Mouse (Mus musculus) erythroblast, embryonic 14.5 days (primary cell): ENCODE results near the gene Hsd17b13.

ENCODE experiments used
- GATA1 ChIP-seq: IDR thresholded peaks from 2 replicates; pipeline ENCODE4 v1.6.1; 2012; ENCODE audit warnings: low read length, inconsistent platforms, mixed read lengths
- TAL1 ChIP-seq: IDR thresholded peaks from 3 replicates; pipeline ENCODE4 v1.6.1; 2012; ENCODE audit warnings: low read length, inconsistent platforms, mixed read lengths

- no peak for TF ChIP-seq GATA1
- TF ChIP-seq TAL1: no peak
Measured at GRCm38 (mm10) chr5:103943183-103943582, 34.0 kb downstream of the Hsd17b13 start.
